Mouse (Mus musculus) telencephalon, adult 2 months (tissue): ENCODE measurements at regions not wholly inside any gene's neighbourhood (a gene's known extent, or its start where the extent isn't known, plus 50 kb on each side); places are given as distances from the start of the nearest gene placed in this dataset.

ENCODE experiments used
- DNase-seq: peaks from one replicate; pipeline ENCODE4 v3.0.0-alpha.2; 2011; ENCODE audit warnings: low read depth, low spot score

DNA sequence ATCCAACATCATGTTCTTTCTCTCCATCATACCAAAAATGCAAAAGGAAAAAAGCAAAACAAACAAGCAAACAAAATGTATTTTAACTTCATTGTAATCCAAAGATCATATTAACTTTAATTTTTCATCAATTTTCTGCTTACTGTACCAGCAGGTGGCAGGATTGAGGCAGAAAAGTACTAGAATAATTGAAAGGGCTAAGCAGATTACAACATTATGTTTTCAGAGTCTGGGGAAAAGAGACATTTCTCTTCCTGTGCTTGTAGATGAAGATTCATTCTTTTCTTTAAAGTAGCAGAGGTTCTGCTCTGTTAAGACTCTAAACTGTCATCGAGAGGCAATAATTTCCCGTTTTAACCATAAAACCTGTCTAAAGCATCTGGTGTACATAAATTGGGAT lies 394.7 kb upstream of the Slitrk6 start:
- DNase-seq = peak; percentile 46

DNA sequence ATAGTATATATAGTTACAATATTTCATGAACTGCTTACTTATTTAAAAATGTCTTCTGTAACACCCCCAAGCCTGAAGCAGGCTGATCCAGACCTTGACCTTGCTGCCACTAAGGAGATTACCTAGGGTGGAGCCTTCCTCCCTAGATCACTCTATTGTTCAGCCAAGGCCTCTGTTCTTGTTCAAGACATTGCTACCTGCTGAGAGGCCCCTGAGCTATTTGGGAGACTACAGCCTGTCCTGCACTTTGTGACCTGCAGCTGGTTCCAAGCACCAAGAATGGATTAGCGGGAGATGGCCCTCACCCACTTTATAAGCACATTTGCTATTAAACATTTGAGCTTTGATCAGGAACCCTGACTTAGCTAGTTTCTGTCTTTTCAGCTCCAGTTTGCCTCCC lies 361.7 kb upstream of the Slitrk6 start:
- DNase-seq = no peak

DNA sequence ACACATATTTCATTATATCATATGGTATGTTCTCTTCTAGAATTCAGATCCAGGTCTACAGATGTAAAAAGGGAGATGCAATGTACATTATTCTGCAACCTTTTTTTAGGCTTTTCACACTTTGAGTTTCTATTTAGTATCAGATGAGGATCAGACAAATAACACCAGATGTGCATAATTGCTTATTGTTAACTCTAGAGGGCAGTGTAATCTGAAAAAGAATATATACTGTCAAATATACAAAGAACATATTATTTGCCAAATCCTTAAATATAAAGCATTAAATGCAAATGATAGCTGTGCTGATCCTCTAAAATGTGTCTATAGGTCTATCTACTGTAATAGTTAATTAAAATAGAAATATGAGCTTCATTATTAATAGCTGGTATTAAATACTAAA lies 348.6 kb upstream of the Slitrk6 start:
- DNase-seq = no peak

DNA sequence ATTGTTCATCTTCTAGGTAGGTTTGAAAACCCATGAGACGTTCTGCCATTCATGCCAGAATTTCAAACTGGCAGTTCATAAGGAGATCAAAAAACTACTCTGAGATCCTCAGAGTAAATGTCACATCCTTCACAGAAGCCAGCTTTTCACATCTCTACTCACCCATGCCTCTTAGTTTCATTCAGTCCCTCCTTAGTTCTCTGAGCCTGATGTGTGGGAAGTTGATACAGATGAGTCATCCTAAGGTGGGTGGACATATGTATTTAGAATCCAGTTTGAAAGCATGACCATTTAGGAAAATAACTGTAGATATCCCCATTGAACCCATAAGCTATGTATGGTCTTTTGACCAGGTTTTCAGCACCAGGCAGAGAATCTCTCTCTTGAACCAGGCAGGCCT lies 345.3 kb upstream of the Slitrk6 start:
- peak; percentile 49 for DNase-seq

- peak; percentile 27 for DNase-seq
Measured at GRCm38 (mm10) chr14:111096229-111096628, 341.3 kb upstream of the Slitrk6 start.

- no peak for DNase-seq
Measured at GRCm38 (mm10) chr14:111074517-111074916, 319.6 kb upstream of the Slitrk6 start.

DNA sequence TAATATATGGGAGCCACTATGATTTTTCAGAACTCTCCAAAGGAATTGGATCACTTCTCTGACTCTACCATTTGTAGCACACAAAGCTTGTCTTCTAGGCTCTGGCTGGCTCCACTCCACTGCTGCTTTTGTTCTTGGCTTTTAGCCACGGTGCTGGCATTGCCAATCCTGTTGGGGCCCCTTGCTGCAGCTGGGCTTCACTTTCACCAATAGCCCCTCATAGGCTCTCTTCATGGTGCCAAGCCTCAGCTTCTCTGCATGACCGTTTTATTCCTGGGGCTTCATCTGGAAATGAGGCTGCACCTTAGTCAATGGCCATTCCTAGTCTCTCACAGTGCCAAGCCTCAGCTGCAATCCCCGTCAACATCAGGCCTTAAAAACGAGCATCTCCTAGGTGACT lies 318.6 kb upstream of the Slitrk6 start:
- DNase-seq = no peak
